Mouse (Mus musculus) myocyte (in vitro differentiated cells): ENCODE results near the gene Nefh.

Source experiments
- CEBPB ChIP-seq: IDR thresholded peaks from 2 replicates; pipeline ENCODE4 v1.6.1; 2011; ENCODE audit warnings: mild to moderate bottlenecking, moderate library complexity; ENCODE audit not compliant: poor library complexity, insufficient read depth, severe bottlenecking
- E2F4 ChIP-seq: IDR thresholded peaks from one replicate; pipeline ENCODE4 v1.6.1; 2011; ENCODE audit warnings: mild to moderate bottlenecking, control low read depth, moderate library complexity; ENCODE audit not compliant: insufficient read depth
- MAX ChIP-seq: IDR thresholded peaks from one replicate; pipeline ENCODE4 v1.6.1; 2011; ENCODE audit warnings: low read depth, mild to moderate bottlenecking, control low read depth
- MYOD1 ChIP-seq, 3 experiments: IDR thresholded peaks; one replicate each; pipeline ENCODE4 v1.6.1; 2011; ENCODE audit warnings: control low read depth in 2 of 3, low read depth in 2 of 3, mild to moderate bottlenecking in 2 of 3, moderate library complexity in 1 of 3; ENCODE audit not compliant: insufficient read length in 2 of 3, control insufficient read depth in 1 of 3
- MYOG ChIP-seq, 3 experiments: IDR thresholded peaks; one replicate each; pipeline ENCODE4 v1.6.1; 2011; ENCODE audit warnings: control low read depth in 2 of 3, low read depth in 2 of 3, mild to moderate bottlenecking in 2 of 3; ENCODE audit not compliant: insufficient read length in 2 of 3, control insufficient read depth in 1 of 3, insufficient read depth in 1 of 3
- POLR2A ChIP-seq: IDR thresholded peaks from one replicate; pipeline ENCODE4 v1.6.1; 2011; ENCODE audit warnings: low read depth, mild to moderate bottlenecking, control low read depth, moderate library complexity; ENCODE audit not compliant: insufficient read length
- POLR2AphosphoS2 ChIP-seq: IDR thresholded peaks from one replicate; pipeline ENCODE4 v1.6.1; 2011; ENCODE audit warnings: low read depth, control low read depth; ENCODE audit not compliant: insufficient read length
- REST ChIP-seq: IDR thresholded peaks from one replicate; pipeline ENCODE4 v1.6.1; 2011; ENCODE audit warnings: mild to moderate bottlenecking, control low read depth, moderate library complexity; ENCODE audit not compliant: insufficient read depth, insufficient read length
- SRF ChIP-seq: IDR thresholded peaks from one replicate; pipeline ENCODE4 v1.6.1; 2011; ENCODE audit warnings: low read depth; ENCODE audit not compliant: control insufficient read depth, insufficient read length
- TCF12 ChIP-seq: IDR thresholded peaks from one replicate; pipeline ENCODE4 v1.6.1; 2011; ENCODE audit warnings: mild to moderate bottlenecking, control low read depth; ENCODE audit not compliant: poor library complexity, insufficient read depth, severe bottlenecking
- TCF3 ChIP-seq: IDR thresholded peaks from one replicate; pipeline ENCODE4 v1.6.1; 2011; ENCODE audit warnings: low read depth, control low read depth; ENCODE audit not compliant: insufficient read length
- USF1 ChIP-seq: IDR thresholded peaks from one replicate; pipeline ENCODE4 v1.6.1; 2011; ENCODE audit warnings: low read depth, mild to moderate bottlenecking, control low read depth, moderate library complexity

GRCm38 (mm10) chr11:4916068-4916467 is 31.8 kb downstream of the Nefh start:
- TF ChIP-seq USF1 (no peak), MAX (no peak), REST (no peak), MYOD1 (IDR thresholded peaks at IDR 0.05; ENCODE audit: control insufficient read depth in 1 of 3, insufficient read length in 2 of 3, low read depth in 2 of 3) (no peak), POLR2A (no peak), CEBPB (no peak), E2F4 (no peak), TCF12 (no peak), POLR2AphosphoS2 (no peak), MYOG (IDR thresholded peaks at IDR 0.05; ENCODE audit: control insufficient read depth in 1 of 3, insufficient read depth in 1 of 3, insufficient read length in 2 of 3, low read depth in 2 of 3) (no peak), SRF (no peak), TCF3 (no peak)
